Mouse (Mus musculus) cerebellum, adult 9-10 months (tissue): Measurements from ENCODE around the gene Mettl7a3.
A peak's percentile ranks its signal among the peaks of the same experiment; 100 is the strongest.
"Not testable (repeated sequence)": the region's sequence is repeated elsewhere in the genome, so short reads cannot be mapped to it uniquely, and the experiment has no call there.

ENCODE experiments used
- DNase-seq: peaks from one replicate; pipeline ENCODE4 v3.0.0; 2022

The Mettl7a3 gene

DNA sequence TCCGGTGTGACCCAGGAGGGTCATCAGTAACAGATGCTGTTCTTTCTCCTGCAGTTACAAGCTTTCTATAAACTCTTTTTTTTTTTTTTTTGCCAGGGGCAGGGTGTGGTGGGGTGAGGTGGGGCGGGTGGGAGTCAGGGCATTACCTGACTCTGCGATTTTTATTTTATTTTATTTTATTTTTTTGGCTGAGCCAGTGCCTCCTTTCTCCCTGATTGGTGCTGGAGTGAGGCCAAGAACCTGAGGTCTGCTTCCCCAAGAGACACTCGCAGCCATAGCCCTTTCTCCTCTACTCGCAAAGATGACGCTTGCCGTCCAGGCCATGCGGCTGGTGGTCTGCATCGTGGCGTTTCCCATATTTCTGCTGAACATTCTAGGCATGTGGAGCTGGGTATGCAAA is at the start of gene Mettl7a3:
TSS of gene Mettl7a3 (plus strand) at position 301 of the 400 bp plus-strand sequence.
- no peak for DNase-seq

DNA sequence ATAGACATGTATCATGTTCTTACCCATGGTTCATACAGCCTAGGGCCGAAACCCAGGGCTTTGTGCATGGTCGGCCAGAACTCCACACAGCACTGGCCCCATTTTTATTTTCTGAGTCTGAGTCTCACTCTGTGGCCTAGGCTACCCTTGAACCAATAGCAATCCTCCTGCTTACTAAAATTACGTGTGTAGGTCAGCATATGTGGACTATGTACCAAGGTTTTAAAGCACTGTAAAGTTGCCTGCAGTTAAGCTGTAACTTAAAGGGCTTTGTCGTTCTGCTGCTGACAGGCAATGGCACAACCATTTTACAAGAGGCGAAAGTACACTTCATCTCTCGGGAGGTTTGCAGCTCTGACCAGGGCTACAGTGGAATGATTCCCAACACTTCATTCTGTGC is 45.7 kb upstream of the Mettl7a3 start:
- DNase-seq = no peak

DNA sequence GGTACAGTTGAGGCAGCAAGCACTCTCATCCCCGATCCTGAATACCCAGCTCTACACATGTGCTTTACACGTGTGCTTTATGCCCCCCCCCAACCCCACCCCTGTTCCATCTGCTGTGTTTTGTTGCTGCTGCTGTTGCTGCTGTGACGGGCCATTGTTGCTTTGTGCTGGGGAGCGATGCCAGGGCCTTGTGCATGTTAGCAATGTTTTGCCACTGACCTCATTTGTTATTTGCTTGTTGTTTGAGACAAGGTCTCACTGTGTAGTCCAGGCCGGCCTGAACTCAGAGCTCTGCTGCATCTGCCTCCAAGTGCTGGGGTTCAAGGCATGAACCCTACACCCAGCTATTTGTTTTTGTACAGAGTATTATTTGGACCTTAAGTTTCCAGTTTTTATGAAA is 43.9 kb upstream of the Mettl7a3 start:
- DNase-seq = no peak

- DNase-seq = no peak
Observed at GRCm38 (mm10) chr15:100292326-100292725, 42.4 kb upstream of the Mettl7a3 start.

GRCm38 (mm10) chr15:100297856-100298255 is 36.9 kb upstream of the Mettl7a3 start:
- DNase-seq = no peak

DNA sequence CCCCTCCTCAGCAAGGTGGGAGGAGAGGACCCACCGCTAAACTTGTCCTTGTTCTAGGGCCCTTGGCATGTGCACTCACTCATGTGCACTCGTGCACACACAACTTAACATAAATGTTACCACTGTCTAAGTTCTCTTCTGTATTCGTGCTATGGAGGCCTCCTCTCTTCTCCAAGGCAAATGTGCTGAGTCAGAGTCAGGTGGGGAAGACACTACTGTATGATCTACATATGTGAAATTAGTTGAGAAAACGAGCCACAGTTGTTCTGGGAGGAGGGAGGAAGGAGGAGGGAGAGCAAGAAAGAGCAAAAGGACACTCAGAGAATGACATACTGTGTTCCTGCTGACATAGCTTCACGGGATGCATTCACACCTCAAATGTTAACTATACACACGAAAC is 34.2 kb upstream of the Mettl7a3 start:
- no peak for DNase-seq

- no peak for DNase-seq
Observed at GRCm38 (mm10) chr15:100301556-100301955, 33.2 kb upstream of the Mettl7a3 start.

DNA sequence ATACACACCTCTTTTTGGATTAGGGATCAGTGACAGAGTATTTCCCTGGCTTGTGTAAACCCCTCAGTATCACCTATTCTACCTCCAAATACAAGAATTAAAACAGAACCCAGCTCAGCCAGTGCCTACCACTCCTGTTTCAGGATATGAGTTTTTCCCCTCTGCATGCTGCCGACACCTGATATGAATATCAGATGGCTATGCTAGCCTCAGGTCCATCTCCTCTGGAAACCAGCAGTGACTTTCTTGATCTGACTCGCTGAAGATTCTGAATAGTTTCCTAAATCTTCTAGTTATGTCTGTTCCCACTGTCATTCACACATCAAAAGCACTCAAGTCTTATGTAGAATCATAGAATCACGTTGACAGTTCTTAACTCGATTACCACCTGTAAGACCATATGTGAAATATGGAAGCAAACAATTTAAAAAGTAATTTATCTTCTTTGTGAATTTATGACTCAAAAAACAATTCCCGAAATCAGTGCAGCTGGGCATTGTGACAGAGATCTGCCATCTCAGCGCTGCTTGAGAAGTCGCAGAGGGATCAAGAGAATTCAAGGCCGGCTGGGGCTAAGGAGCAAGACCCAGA is 31.2 kb upstream of the Mettl7a3 start:
- DNase-seq = peak; percentile 35

DNA sequence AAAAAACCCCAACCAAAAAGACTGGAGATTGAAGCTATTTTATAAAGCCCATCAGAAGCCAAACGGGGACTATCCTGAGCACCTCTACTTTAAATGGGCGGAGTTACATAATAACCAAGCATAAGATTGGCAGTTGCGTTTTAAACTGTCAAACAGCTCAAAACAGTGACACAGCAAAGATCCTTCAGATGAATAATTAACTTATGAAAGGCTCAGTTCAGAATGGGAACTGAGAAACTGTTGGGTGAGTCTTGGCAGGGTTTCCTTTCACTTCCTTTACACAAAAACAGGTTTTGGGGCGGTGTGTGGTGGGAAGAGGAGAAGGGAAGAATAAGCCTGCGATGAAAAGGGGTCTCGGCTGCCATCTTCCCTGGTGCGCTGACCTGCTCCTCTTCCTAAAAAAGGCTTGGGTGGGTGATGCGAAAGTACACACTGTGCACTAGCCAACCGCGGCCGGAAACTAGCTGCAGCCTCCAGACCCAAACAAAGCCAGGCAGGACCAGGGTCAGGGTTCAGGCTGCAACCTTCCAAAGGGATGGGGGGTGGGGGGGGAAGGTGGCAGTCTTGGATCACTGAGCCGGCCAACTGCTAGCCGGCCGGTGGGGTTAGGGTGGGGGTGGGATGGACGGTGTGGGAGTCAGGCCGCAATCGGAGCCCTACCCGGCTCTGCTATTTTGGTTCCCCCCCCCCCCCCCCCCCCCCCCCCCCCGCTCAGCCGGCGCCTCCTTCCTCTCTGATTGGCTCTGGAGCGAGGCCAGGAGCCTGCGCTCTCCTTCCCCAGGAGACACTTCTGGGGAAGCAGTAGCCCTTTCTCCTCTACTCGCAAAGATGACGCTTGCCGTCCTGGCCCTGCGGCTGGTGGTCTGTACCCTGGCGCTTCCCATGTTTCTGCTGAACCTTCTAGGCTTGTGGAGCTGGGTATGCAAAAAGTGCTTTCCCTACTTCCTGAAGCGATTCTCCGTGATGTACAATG is 30.4 kb upstream of the Mettl7a3 start, which contains the start of gene Mettl7a1:
TSS of gene Mettl7a1 (plus strand) at position 122 of the 973 bp plus-strand sequence.
- peak; percentile 84 for DNase-seq

DNA sequence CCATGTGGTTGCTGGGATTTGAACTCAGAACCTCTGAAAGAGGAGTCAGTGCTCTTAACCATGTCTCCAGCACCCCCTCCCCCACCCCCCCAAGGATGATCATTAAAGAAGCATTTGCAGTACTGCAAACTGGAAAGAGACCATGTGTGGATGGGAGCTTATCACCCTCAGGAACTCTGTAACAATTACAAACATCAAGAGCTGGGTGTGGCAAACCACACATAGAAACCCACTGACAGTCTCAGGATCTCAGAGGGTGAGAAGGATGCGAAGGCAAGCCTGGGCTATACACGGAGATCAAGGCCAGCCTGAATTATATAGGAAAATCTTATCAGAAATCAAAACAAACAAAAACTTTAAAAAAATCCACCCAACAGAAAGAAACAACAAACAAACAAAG is 28.5 kb upstream of the Mettl7a3 start:
- no peak for DNase-seq

- peak; percentile 69 for DNase-seq
Observed at GRCm38 (mm10) chr15:100307438-100308096, 27.2 kb upstream of the Mettl7a3 start.

GRCm38 (mm10) chr15:100312346-100312745 is 22.4 kb upstream of the Mettl7a3 start:
- DNase-seq = no peak

- no peak for DNase-seq
Observed at GRCm38 (mm10) chr15:100314448-100315145, 20.1 kb upstream of the Mettl7a3 start.

GRCm38 (mm10) chr15:100318014-100318671 is 16.6 kb upstream of the Mettl7a3 start:
- not testable (repeated sequence) for DNase-seq

DNA sequence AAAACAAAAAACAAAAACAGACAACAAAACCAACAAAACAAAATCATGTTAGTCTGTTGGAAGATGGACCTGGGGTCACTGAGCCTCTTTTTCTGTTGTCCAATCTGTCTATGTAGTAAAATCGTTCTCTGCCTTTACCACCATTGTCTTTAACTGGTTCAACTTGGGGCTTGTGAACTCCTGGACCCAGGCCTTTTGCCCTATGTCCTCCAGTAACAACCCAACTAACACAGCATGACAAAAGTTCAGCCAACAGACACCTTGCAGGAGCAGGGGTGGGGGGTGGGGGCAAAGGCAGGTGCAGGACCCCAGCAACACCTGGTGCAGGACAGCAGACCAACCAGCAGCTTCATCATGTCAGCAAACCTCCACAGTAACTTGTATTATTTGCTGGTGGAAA is 14.8 kb upstream of the Mettl7a3 start:
- DNase-seq = no peak

- no peak for DNase-seq
Observed at GRCm38 (mm10) chr15:100320295-100320905, 14.3 kb upstream of the Mettl7a3 start.

DNA sequence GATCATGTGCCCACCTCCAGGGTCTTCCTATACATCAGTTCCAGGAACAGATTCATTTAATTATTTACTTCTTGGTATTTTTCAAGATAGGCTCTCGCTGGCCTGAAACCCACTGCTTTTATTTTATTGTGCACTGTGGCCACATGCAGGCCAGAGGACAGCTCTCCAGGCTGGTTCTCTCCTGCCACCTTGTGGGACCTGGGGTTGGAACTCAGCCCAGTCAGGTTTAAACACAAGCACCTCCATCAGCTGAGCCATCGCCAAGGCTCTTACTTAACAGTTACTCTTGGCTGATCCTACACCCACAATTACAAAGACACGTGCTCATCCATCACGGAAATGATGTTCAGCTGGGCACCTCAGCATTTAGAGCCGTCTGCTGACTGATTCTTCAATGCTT is 13.6 kb upstream of the Mettl7a3 start:
- peak; percentile 75 for DNase-seq

DNA sequence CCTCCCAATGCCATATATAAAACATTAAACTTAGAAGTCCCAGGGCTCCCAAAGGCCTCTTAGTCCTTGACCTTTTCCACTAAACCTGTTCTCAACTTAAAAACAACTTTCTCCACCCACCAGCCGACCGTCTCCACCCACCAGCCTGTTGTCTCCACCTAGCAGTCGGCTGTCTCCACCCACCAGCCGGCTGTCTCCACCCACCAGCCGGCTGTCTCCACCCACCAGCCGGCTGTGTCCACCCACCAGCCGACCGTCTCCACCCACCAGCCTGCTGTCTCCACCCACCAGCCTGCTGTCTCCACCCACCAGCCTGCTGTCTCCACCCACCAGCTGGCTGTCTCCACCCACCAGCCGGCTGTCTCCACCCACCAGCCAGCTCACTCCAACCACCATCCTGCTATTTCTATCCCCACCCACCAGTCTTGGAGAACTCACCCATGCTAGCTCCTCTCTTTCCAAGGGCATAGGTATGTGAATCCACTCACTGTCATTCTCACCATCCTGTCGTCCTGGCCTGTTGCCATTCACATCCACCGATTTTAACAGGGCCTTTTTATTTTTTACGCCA is 10.6 kb upstream of the Mettl7a3 start:
- DNase-seq = no peak

DNA sequence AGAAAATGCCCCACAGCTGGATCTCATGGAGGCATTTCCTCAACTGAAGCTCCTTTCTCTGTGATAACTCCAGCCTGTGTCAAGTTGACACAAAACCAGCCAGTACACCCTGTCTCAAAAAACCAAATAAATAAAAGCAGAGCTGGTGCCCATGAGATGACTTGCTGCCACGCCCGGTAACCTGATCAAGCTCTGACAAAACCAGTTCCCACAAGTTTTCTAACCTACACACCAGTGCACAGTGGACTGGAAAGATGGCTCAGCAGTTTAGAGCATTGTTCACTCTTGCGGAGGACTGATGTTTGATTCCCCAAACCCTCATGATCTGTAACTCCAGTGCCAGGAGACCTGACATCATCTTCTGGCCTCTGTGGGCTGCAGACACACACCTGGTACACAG is 9.5 kb upstream of the Mettl7a3 start:
- DNase-seq = no peak

DNA sequence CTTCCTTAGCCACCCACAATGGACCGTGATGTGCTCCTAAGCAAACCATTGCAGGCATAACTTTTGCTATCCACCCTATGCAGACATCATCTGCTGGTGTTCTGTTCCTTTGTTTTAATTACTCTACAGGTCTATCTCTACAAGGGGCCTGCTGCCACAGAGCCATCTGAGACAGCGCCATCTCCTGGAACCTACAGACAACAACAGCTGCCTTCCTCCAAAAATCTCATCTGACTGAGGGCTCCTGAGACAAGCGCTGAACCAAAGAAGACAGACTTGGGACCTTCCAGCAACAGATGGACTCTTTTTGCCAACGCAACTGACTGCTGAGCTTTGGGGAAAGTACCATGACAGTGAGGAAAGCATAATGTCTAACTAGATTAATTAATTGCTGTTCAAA is 6.6 kb upstream of the Mettl7a3 start:
- DNase-seq = not testable (repeated sequence)

GRCm38 (mm10) chr15:100329336-100329735 is 5.4 kb upstream of the Mettl7a3 start:
- not testable (repeated sequence) for DNase-seq
